Mouse (Mus musculus) embryo, embryonic 11 days (tissue): Measurements from ENCODE around the gene Sat2.
"Not testable (repeated sequence)": the region's sequence is repeated elsewhere in the genome, so short reads cannot be mapped to it uniquely, and the experiment has no call there.

Source experiments
- DNase-seq: peaks from one replicate; pipeline ENCODE4 v3.0.0-alpha.2; 2015

Sat2 gene

DNA sequence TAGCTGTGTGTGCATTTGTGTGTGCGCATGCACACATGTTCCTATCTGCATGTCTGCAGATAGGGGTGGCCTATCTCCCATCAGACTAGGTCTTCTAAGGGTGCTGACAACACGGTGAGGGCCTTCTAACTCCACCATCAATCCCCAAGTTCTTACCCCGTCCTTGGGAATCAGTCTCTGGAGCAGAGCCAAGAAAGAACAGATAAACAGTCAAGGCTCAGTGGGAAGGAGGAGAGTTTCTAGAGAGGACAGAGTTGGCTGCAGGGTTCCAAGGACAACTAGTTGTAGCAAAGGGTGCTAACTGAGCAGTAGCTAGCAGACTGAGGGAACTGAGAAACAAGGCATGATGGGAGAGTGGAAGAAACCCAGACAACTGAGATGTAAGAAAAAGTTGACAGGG is 20.1 kb upstream of the Sat2 start:
- DNase-seq, result no peak

DNA sequence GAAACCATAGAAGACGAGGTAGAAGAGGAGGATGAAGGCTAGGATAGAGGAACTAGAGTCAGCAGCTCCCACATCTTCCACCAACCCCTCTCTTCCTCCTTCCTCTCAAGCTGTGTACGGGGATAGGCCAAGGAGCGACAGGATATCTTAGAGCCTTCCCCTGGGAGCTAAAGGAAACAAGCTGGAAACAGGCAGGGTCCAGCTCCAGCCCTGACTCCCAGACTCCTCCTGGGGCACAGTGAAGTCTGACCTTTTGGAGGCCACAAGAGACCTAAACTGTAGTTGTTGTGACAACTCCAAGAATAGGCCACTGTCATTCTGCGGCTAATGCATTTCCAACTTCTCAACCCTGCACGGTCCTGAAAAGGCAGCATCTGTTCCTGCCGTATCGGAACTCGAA is 18.3 kb upstream of the Sat2 start:
- DNase-seq, result no peak

DNA sequence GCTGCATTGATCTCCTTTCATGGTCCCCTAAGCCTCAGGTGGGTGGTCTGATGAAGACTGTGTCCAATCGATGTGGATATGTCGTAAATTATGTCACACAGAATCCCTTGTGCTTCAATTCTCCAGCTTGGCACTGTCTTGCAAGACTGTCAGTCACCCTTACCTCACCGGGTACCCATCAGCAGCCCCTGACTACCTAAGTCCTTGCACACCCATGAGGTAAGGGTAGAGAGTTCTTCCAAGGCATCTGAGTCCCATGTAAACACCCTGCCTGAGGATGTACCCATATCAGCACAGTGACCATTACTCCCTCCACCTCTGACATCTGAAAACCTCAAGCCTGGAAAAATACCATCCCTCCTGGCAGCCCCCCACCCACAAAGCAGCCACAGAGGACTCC is 17.5 kb upstream of the Sat2 start:
- no peak for DNase-seq

DNA sequence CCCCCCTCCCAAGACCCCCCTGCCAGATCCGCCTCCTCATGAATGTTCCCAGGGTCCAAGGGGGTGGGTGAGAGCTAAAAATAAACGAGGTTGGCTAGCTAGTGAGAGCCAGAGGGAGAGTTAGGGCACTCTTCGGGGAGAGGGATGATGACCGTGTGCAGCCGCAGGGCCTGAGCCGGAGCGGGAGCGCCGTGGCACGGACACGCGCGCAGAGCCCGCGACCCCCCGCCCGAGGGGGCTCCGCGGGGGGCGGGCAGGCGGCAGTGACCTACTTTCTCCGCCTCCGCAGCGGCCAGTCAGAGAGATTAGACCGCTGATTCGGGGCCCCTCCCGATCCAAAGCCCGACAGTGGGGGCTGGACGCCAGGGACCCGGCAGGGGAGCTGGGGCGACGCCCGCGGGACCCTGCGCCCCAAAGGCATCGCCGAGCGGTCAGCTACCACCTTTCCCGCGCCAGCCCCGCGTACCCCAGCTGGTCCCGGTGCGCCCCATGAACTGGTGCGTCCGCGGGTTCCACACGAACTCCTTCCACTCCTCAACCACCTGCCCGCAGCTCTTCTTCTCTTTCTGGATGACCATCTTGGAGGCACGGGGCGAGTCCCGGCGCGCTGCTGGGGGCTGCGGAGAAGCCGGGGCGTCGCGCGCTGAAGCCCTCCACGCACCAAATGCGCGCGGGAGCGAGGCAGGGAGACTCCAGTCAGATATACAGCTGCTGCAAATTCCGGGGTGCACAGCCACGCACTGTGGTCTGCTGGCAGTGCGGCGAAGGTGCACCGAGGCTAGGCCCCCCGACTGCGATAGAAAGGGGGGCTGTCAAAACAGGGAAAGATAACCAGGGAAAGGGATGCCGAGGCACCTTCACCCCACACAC is 16.8 kb upstream of the Sat2 start:
- peak; percentile 39 for DNase-seq

DNA sequence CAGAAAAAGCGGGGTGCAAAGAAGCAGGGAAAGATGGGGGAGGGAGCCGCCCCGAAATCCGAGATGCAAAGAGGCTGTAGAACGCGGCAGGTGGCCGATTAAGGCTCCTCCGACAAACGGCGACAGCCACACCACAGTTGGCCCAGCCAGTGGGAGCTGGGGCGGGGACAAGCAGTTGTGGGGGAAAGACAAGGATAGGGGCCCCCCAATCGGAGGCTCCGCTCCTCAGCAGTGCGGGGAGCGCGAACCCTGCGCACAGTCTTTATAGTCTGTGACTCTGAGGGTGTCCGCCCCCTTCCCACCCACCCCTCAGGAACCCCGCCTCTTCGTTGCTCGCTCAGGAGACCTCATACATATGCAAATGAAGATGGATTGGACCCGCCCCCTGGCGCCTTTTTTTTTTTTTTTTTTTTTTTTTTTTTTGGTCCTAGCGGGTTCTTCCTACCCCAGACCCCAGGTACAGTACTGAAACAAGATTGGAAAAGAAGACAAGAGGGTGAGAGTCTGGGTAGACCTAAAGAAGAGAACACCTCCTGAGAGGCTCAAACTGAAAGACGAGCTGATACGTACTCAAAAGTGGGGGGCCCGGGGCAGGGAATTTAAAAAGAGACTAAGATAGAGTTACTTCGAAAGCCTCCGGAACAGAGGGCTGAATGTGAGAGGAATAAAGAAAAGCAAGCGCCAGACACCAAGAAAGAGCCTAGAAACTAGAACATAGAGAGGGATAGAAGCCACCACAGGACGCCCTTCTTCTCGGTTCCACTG is 15.9 kb upstream of the Sat2 start, which contains the start of gene Atp1b2:
TSS of gene Atp1b2 (minus strand) at position 217 of the 765 bp plus-strand sequence.
- peak; percentile 87 for DNase-seq

DNA sequence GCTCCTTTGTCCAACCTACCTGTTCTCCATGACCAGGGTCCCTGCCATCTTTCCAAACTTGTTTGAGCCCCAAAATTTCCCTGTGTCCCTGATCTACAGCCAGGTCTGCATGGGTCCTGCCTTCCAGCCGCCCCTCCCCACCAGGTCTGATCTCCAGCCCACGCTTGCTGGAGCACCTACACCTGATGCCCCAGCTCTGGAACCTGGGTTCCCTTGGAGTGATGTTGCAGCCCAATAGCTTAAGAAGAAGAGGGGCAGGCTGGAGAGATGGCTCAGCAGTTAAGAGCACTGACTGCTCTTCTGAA is 15.4 kb upstream of the Sat2 start:
- no peak for DNase-seq

DNA sequence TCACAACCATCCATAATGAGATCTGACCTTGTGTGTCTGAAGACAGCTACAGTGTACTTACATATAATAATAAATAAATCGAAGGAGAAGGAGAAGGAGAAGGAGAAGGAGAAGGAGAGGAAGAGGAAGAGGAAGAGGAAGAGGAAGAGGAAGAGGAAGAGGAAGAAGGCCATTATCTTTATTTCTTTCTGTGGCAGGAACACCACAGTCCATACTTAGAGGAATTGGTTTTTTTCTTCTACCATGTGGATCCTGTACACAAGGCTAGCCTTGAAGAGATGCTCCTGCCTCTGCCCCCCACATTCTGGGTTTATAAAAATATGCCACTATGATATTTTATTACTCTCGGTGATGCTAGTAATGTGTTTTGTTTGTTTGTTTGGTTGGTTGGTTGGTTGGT is 15.0 kb upstream of the Sat2 start:
- no peak for DNase-seq

DNA sequence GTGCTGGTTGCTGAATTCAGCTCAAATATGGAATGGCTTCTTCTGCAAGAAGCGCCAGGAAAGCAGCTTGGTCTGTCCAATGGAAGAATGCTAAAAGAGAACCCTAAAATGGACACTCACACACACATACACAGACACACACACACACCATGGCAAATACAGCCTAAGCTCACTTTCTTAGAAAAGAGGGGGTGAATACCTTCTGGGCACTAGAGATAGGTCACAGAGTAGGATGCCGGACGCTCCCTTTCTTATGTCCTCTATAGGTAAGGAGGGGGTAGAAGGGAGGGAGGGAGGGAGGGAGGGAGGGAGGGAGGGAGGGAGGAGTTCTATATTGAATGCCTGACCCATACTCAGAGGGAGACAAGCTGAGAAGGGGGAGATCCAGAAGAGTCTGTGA is 13.3 kb upstream of the Sat2 start:
- no peak for DNase-seq

DNA sequence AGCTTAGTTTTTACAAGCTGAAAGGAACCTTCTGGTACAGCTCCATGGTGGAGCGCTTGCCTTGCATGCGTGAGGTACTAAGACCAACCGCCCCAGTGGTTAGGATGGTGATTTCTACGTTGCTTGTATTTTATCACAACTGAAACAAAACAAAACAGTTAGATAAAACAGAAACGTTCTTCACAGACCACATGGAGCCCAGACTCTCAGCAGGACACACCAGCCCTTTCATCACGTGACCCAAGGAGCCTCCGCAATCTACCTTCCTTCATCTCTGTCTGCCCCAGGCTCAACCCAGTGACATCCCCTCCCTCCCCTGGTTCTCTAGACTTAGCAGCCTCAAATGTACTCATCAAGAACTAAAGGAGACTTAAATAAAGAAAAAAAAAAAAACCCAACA is 12.4 kb upstream of the Sat2 start:
- no peak for DNase-seq

DNA sequence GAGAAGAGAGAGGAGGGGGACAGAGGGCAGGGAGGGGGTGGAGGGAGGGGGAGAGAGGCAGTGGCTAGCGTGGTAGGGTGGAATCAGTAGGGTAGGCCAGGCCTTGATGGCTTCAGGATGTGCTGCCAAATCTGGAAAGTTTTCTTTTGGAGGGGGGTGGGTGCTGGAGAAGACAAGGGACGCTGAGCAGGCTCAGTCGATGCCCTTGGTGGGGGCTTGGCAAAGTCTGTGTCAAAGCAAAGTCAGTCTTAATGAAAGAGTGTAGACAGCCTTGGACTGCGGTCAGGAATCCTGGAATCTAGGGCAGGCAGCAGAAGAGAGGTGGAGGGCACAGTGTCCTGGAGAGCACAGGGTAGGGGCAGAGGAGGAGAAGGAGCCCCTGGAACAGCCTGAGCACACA is 10.9 kb upstream of the Sat2 start:
- no peak for DNase-seq

DNA sequence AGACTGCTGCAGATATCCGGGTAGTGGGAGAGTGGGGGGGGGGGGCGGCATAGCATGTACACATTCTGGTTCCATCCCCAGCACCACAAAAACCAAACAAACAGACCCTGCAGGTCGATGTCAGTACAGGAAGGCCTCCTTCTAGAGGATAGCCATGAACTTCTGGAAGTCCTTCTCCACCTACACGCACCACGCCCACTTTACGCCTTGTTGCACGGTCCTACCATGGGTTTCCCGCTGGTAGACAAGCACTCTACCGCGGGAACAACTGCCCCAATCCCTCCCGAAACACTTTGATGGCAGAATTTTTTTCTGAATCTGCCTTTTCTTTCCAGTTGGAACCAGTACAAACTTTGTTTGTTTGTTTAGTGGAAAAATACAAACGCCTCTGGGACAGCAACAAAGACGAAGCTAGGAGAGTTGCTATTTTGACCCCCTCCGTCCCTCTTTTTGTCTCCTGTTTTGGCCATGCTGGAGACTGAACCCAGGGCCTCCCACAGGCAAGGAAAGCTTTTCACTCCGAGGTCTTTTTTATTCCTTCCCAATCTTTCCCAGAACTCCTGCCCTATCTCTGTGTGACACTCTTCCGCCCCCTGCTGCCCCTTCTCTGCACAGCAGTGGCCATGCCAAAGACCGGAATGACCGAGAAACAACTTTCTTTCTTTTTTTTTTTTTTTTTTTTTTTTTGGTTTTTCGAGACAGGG is 8.1 kb upstream of the Sat2 start:
- peak; percentile 86 for DNase-seq

DNA sequence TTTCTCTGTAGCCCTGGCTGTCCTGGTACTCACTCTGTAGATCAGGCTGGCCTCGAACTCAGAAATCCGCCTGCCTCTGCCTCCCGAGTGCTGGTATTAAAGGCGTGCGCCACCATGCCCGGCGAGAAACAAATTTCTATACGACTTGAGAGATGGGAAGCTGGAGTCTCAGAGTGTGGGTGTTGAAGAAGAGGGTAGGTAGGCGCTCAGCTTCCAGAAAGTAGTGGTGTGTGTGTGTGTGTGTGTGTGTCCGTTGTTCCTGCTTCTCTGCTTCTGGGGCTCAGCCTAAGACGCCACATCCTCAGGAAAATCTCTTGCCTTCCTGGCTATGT is 7.6 kb upstream of the Sat2 start:
- DNase-seq, result not testable (repeated sequence)

DNA sequence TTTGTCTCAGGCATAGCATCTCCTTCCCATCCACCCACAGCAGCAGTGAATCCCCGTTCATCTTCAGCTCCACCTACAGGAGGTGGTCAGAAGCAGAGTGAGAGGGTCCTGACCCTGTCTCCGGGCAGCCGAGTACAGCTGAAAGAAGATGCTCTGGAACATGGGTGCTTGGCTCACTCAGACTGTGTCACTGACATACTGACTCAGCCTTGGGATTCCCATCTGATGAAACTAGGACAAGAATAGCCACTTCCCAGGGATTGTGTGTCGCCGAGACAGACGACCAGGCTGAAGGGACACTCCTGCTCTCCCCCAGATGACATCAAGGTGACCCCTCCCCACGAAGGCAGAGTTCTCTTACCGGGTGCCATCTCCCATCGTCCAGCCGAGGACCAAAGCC is 5.0 kb upstream of the Sat2 start:
- no peak for DNase-seq

DNA sequence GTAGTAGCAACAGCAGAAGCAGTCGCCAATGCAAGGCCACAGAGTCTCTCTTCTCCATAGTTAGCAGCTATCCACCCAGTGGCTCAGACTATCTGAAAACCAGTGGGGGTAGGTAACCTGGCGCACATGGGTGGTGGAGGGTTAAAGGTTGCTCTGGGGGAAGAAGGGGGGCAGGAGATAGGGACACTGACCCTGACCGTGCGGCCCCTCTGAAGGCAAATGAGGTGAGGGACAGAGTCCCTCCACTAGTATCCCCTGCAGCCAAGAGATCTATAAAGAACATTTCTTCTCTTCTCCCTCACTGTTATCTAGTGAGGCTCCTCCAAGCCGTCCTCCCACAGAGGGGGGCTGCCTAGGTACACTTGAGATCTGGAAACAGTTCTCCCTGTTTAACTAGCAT is 4.0 kb upstream of the Sat2 start, which contains the start of gene Shbg:
TSS of gene Shbg (minus strand) at position 101 of the 400 bp plus-strand sequence.
- DNase-seq, result no peak

DNA sequence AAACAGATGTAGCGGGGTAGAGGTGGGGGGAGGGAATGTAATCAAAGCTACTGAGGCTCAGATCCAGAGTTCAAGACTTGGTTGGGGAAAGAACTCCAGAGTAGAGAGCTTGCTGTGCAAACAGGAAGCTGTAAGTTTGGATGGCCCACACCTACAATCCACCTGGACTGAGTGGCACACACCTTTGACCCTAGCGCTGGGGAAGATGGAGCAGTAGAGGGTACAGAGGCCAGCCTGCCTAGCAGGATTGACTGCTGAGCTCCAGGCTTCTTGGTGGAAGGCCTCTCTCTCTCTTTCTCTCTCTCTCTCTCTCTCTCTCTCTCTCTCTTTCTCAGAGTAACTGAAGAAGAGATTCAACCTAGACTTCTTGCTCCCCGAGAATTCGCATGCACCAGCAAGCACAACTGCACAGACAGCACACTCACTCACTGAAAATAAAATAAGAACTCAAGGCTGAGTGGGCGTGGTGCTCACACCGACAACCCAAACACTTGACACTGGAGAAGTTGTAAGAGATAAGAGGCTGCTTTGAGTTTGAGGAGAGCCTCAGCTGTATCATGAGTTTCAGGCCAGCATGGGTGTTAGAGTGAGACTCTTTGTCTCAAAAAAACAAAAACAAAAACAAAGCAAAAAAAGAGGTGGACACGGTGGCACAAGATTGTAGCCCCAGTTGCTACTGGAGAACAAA is 1.3 kb upstream of the Sat2 start:
- no peak for DNase-seq

DNA sequence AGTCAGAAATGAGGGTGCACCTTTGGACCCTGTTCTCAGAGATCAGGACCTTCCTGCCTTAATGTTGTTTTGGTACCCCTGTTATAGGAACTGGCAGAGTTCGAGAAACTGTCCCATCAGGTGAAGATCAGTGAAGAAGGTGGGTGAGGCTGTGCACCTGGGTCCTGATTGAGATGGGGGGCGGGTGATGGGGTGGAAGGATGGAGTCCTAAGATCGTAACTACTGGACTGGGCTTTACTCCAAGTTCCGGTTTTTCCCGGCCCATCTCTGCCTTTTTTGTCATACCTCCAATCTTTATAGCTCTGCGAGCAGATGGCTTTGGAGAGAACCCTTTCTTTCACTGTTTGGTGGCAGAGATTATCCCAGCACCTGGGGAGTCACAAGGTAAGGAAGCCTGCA is 582 bp downstream of the Sat2 start:
- DNase-seq, result no peak

DNA sequence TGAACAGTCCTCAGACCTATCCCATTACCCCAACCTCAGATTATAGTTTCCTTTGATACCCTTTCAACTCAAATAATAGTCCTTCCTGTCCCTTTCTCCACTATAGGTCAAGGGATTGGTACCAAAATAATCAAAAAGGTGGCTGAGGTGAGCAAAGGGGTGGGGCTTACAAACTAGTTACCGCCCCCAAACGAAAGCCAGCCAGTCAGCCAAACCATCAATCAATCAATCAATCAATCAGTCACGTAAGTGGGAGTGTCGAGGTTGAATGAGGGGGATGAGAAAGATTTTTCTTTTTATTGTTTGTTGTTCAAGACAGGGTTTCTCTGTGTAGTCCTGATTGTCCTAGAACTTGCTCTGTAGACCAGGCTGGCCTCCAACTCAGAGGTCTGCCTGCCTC is 1.2 kb downstream of the Sat2 start:
- no peak for DNase-seq

DNA sequence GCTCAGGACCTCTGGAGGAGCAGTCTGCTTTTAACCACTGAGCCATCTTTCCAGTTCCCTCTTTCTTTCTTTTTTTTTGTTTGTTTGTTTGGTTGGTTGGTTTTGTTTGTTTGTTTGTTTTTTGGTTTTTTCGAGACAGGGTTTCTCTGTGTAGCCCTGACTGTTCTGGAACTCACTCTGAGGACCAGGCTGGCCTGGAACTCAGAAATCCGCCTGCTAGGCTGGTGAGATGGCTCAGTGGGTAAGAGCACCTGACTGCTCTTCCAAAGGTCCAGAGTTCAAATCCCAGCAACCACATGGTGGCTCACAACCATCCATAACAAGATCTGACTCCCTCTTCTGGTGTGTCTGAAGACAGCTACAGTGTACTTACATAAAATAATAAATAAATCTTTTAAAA is 2.5 kb downstream of the Sat2 start:
- not testable (repeated sequence) for DNase-seq

DNA sequence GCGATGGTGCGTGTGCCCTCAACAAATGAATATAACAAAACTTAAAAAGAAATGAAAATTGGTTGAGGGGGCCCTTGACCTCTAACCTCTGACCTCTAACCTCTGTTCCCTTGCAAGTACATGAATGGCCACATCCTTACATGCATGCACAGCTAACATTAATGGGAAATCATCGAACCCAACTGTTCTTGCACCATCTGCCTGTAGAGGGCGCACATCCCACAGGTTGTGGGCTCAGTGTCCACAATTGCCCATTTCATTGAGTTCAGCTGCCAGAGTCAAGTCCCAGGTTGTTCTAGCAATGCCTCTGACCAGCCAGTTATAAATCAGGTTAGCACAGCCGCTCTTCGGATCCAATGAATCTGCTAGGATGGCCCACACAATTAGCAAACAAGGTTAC is 6.5 kb downstream of the Sat2 start:
- DNase-seq, result peak; percentile 89

DNA sequence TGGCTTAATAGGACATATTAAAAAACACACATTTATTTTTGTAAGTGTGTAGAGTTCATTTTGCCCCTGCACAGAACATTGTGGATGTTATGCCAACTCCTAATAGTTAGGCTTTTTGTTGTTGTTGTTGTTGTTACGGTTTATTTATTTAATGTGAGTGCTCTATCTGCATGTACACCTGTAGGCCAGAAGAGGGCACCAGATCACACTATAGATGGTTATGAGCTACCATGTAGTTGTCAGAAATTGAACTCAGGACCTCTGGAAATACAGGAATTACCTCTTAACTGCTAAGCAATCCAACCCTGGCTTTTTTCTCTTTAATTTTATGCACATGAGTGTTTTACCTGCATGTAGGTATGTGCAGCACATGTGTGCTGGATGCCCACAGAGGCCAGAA is 8.0 kb downstream of the Sat2 start:
- peak; percentile 21 for DNase-seq

DNA sequence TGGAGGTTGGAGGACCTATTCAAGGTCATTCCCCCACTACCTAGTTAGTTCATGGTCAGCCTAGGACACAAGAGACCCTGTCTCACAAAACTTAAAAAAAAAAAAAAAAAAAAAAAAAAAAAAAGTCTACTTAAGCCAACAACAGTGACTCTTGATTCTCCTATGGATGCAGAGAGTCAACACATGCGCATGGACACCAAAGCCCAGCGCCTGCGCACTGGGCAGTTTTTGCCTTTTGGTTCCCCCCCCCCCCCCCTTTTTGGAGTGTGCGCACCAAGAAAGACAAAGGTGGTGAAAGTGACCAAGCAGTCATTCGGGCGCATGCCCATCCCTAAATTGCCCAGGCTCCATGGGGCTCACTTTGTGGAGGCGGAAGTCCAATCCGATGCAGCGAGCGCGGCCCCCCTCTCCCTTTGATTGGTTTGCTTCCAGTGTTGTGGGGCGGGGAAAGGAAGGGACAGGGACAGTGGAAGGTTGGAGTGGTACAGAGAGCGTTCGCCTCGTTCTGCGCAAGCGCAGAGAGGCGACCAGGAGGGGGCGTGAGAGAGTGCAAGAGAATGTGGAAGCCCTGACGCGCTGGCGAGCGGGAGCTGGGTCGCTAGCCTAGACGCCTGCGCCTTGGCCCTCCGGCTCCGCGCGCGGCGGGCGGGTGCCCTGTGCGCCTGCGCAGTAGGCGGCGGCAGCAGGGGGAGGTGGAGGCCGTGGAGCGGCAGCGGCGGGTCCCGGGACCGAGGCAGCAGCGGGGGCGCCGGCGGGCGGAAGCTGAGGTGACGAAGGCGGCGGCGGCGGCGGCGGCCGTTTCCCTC is 10.7 kb downstream of the Sat2 start, which contains the start of gene Fxr2:
TSS of gene Fxr2 (plus strand) at position 707 of the 806 bp plus-strand sequence.
- peak; percentile 99 for DNase-seq
